Mouse (Mus musculus) liver, embryonic 11.5 days (tissue): ENCODE measurements around the gene Zfp202. TPM values are rescaled to one million over a fixed set of nuclear protein-coding genes. Genes with fewer than 3 reads are reported as not detected.

Experiments
- ATAC-seq: fragments of 200-750 bp; cut with Nextera tagmentation; replicated peaks from 2 replicates; pipeline ENCODE4 v1.8.0; 2017; ENCODE audit warnings: moderate number of reproducible peaks, mild to moderate bottlenecking, moderate TSS enrichment, moderate library complexity; ENCODE audit not compliant: low FRiP score
- DNase-seq: peaks from one replicate; pipeline ENCODE4 v3.0.0-alpha.2; 2017; ENCODE audit warnings: low spot score
- H3K27ac ChIP-seq: fragments of 300-500 bp; sonication (generic); 2 replicates; pipeline ENCODE4 v1.5.1; 2014; ENCODE audit warnings: mild to moderate bottlenecking, low read depth, low read length, control low read depth
- H3K27me3 ChIP-seq: fragments of 300-500 bp; sonication (generic); replicated peaks from 2 replicates; pipeline ENCODE4 v1.6.1; 2014; ENCODE audit warnings: low read length, mixed read lengths; ENCODE audit not compliant: control insufficient read depth, insufficient read depth
- H3K36me3 ChIP-seq: fragments of 300-500 bp; sonication (generic); 2 replicates; pipeline ENCODE4 v1.6.1; 2014; ENCODE audit warnings: mild to moderate bottlenecking, low read length, moderate library complexity, mixed read lengths; ENCODE audit not compliant: control insufficient read depth, insufficient read depth
- H3K4me1 ChIP-seq: fragments of 300-500 bp; sonication (generic); replicated peaks from 2 replicates; pipeline ENCODE4 v1.6.1; 2014; ENCODE audit warnings: low read length, mixed read lengths; ENCODE audit not compliant: control insufficient read depth, insufficient read depth
- H3K4me2 ChIP-seq: fragments of 300-500 bp; sonication (generic); 2 replicates; pipeline ENCODE4 v1.6.1; 2014; ENCODE audit warnings: mild to moderate bottlenecking, control low read depth, moderate library complexity
- H3K4me3 ChIP-seq: fragments of 300-500 bp; sonication (generic); 2 replicates; pipeline ENCODE4 v1.5.1; 2014; ENCODE audit warnings: low read depth, low read length, control low read depth
- H3K9ac ChIP-seq: fragments of 300-500 bp; sonication (generic); 2 replicates; pipeline ENCODE4 v1.6.1; 2014; ENCODE audit warnings: low read depth, low read length, control low read depth
- H3K9me3 ChIP-seq: fragments of 300-500 bp; sonication (generic); 2 replicates; pipeline ENCODE4 v1.6.1; 2016; ENCODE audit warnings: low read length, inconsistent platforms, mixed read lengths; ENCODE audit not compliant: control insufficient read depth
- WGBS: fragments of 180-500 bp; shearing (Covaris S2); extraction: QIAGEN DNeasy Blood & Tissue Kit; methylation state at CpG from one replicate; pipeline ENCODE4 v1.1.7; 2014; 5-methylcytosine and 5-hydroxymethylcytosine counted together
- polyA plus RNA-seq: library from polyadenylated mRNA; unstranded; fragments of >200 nt; fragmentation: Nextera tagmentation; extraction: Ambion mirVana; gene quantifications from 2 replicates; pipeline ENCODE4 v1.2.1, GENCODE M21; 2014

Zfp202 gene
- polyA plus RNA-seq, 1 experiment from 2014 or later: 3.4 TPM

DNA sequence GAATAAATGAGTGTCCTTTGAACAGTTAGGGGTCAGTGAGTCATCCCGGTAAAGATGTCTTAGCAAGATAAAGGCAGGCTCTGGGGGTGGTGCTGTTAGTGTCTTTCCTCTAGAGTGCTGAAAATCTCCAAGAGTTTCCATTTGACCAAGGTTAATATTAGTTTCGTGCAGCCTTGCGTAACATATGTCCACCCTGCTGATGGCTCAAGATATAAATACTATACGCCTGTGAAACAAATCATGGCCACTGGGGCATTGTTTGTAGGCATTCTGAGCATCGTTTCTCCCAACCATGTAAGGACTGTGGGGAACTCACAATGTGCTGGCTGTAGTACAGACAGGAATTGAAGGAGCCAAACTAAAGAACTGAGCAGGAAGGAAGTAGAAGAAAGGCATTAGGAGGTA is 14.4 kb downstream of the Zfp202 start:
- peaks cover 19% of the 10 kb centered on the region; the same call in 1 of the 2 replicates for H3K36me3 ChIP-seq
- no peak overlapping the region for H3K9ac ChIP-seq
- H3K4me3 ChIP-seq: no peak overlapping the region
- H3K27me3 ChIP-seq: no peaks in the 10 kb centered on the region
- H3K9me3 ChIP-seq: no peaks in the 10 kb centered on the region
- WGBS: 65% methylated on average over 5 of the region's 5 CpGs
- DNase-seq: no peak
- H3K4me2 ChIP-seq: no peak overlapping the region
- no peaks in the 10 kb centered on the region for H3K4me1 ChIP-seq
- no peak for ATAC-seq
- no peak overlapping the region for H3K27ac ChIP-seq

DNA sequence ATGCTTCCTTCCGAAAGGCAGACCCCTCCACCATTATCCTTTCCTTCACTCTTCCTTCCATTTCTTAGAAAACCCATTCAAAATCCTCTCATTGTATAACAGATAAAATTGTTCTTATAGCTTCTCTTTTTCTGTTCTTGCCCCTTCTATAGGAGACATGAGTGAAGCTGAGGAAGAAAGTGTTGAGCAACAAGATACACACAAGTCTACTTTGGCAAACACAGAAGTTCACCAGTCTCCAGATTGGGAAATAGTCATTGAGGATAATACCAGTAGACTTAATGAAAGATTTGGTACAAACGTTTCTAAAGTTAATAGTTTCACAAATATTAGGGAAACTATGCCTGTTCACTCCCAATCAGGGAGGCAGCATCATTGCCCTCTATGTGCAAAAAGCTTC is 18.6 kb downstream of the Zfp202 start:
- H3K9ac ChIP-seq: no peak overlapping the region
- ATAC-seq: no peak
- no peak for DNase-seq
- no peak overlapping the region for H3K27ac ChIP-seq
- peaks cover 25% of the 10 kb centered on the region; the same call in 1 of the 2 replicates for H3K36me3 ChIP-seq
- H3K27me3 ChIP-seq: no peaks in the 10 kb centered on the region
- no peaks in the 10 kb centered on the region for H3K4me1 ChIP-seq
- no peak overlapping the region for H3K4me3 ChIP-seq
- H3K9me3 ChIP-seq: no peaks in the 10 kb centered on the region
- 92% methylated on average over 2 of the region's 2 CpGs for WGBS
- H3K4me2 ChIP-seq: no peak overlapping the region

DNA sequence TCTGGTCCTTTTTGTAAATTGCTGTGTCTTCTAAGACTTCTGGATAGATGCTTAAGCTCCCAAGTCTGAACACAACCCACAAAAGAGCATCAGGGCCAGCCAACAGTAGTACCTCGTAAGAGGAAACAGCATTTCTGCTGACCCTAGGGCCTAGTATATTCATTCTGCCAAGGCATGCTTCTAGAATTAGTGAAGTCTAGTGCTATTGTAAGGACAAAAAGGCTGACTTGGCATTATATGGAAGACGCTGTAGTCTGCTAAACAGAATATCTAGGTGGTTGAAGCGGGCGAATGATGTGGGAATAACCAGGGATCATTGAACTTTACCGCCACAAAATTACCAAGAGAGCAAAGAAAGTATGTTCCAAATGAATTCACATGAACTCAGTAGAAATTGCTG is 21.9 kb downstream of the Zfp202 start:
- H3K27ac ChIP-seq: no peak overlapping the region
- no peaks in the 10 kb centered on the region for H3K27me3 ChIP-seq
- peaks cover 15% of the 10 kb centered on the region; the same call in 1 of the 2 replicates for H3K36me3 ChIP-seq
- H3K4me2 ChIP-seq: no peak overlapping the region
- no peak overlapping the region for H3K9ac ChIP-seq
- no peaks in the 10 kb centered on the region for H3K9me3 ChIP-seq
- ATAC-seq (no peak), DNase-seq (no peak)
- no peaks in the 10 kb centered on the region for H3K4me1 ChIP-seq
- WGBS: 89% methylated on average over 5 of the region's 5 CpGs
- H3K4me3 ChIP-seq: no peak overlapping the region

DNA sequence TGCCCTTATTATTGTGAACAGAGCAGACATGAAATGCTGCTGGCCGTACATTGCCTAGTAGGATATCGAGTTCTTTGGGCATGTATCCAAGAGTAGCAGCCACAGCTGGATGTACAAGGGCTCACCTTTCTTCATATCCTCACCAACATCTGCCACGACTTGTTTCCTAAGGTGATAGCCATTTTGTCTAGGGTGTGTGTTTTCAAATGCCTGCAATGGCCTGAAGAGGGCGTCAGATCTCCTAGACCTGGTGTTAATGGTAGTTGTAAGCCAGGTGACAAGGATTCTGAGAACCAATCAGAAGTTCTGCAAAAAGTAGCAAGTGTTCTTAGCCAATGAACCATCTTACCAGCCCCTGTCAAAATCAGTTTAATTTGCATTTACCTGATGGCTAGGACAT is 24.5 kb downstream of the Zfp202 start:
- Histone ChIP-seq H3K27me3 (no peaks in the 10 kb centered on the region), H3K4me3 (no peak overlapping the region), H3K36me3 (peaks cover 6% of the 10 kb centered on the region; the same call in 1 of the 2 replicates), H3K4me2 (no peak overlapping the region), H3K9me3 (no peaks in the 10 kb centered on the region), H3K27ac (no peak overlapping the region), H3K4me1 (no peaks in the 10 kb centered on the region), H3K9ac (no peak overlapping the region)
- DNase-seq: no peak
- no peak for ATAC-seq
- WGBS: 78% methylated on average over 4 of the region's 4 CpGs

DNA sequence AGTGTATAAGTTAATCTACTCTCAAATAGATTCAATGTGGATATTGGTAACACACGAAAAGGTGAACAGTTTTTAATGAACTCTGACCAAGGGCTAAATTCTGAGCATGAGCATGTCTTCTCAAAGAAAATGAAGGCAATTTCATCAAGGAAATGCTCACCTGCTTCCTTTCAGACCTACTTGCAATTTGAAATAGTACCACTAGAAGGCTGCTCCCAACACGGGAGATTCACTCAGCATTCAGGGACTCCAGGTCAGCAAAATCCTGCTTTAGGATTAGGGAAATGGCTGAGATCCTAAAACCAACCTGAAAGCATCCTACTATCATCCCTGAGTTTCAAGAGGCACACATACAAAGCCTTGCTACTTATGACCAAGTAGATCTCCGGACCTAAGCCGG is 32.2 kb downstream of the Zfp202 start:
- H3K36me3 ChIP-seq: no peaks in the 10 kb centered on the region
- no peak for DNase-seq
- ATAC-seq: no peak

DNA sequence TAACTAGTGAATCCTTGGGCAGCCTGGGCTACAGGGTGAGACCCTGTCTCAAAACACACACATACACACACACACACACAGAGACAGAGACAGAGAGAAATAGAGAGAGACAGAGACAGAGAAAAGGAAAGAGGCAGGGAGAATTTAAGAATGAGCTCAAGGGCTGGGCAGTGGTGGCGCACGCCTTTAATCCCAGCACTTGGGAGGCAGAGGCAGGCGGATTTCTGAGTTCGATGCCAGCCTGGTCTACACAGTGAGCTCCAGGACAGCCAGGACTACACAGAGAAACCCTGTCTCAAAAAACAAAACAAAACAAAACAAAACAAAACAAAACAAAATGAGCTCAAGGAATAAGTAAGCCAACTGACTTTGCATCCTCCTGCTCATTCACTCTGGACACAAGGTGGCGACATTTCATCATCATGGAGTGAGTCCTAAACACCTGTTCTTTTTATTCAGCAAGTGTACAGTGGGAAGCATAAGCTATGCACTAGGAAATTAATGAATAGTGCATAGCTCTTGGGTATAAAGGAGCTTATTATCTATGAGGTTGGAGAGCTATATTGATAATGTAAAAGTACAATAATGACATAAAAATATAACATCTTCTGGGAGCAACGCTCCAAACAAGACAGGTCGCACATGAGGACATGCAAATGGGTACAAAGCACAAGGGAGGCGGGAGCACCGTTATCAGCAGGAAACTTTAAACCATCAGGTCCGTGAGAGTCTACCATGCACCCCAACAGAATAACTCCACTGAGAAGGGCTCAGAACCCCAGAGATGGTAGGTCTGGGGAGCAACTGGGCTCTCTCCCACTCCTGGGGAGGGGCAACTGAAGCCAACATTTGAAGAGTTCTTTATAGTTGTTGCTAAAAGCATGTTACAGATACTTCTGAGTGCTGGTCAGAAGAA is 36.0 kb downstream of the Zfp202 start:
- Histone ChIP-seq H3K9me3 (no peaks in the 10 kb centered on the region), H3K36me3 (no peaks in the 10 kb centered on the region), H3K27me3 (no peaks in the 10 kb centered on the region), H3K4me2 (no peak overlapping the region), H3K4me3 (no peak overlapping the region), H3K9ac (no peak overlapping the region), H3K4me1 (no peaks in the 10 kb centered on the region), H3K27ac (no peak overlapping the region)
- ATAC-seq (no peak; the same call in 1 of the 2 replicates), DNase-seq (no peak)
- 61% methylated on average over 10 of the region's 10 CpGs for WGBS

More for the DNA sequence above, 32.2 kb downstream of the Zfp202 start:
- Histone ChIP-seq H3K27ac (no peak overlapping the region), H3K9me3 (no peaks in the 10 kb centered on the region), H3K9ac (no peak overlapping the region), H3K4me3 (no peak overlapping the region), H3K4me2 (no peak overlapping the region), H3K27me3 (no peaks in the 10 kb centered on the region), H3K4me1 (no peaks in the 10 kb centered on the region)
- WGBS: 60% methylated on average over 4 of the region's 4 CpGs

DNA sequence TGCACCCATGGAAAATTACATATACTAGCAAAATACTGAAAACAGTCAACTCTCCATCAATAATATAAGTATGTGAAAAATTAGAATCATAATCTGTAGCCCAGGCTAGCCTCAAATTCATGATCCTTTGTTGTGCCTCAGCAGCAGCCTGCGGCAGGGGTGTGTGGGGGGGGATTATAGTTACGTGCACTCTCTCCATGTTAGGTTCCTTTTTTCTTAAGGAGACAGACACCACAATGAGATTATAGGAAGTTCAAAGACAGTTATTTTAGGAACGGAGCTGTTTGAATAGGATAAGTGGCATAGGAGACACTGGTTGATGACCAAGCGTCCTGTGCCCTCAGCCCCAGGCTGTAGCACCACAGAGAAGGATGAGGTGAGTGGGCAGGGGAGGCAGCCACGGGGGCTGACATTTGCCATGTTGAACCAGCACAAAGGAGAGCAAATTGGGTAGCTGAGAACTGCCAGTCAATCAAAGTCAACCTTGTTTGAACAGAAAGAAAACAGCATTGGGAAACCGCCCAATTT is 36.8 kb downstream of the Zfp202 start:
- no peak for DNase-seq

DNA sequence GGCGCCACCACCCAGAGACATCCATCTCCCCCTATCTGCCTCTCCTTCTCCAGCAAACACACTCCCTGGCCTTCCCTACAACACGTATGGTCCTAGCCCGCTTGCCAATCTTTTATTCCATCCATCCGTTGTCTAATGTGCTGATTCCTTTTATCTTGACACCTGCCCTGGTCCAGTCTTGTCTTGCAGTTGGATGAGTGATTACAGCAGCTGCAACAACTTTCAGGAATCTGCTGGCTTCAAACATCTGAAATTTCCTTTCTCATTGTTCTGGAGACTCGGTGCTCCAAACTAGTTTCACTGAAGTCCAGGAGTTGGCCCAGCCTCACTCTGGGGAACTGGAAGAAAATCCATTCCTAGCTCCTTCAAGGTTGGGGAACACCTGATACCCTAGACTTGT is 37.4 kb downstream of the Zfp202 start:
- no peak overlapping the region for H3K4me2 ChIP-seq
- no peaks in the 10 kb centered on the region for H3K9me3 ChIP-seq
- H3K4me1 ChIP-seq: no peaks in the 10 kb centered on the region
- DNase-seq (no peak), ATAC-seq (no peak; the same call in 1 of the 2 replicates)
- H3K27me3 ChIP-seq: no peaks in the 10 kb centered on the region
- 70% methylated on average over 5 of the region's 5 CpGs for WGBS
- no peak overlapping the region for H3K4me3 ChIP-seq
- no peak overlapping the region for H3K9ac ChIP-seq
- H3K36me3 ChIP-seq: no peaks in the 10 kb centered on the region
- no peak overlapping the region for H3K27ac ChIP-seq

More for the DNA sequence above, 36.8 kb downstream of the Zfp202 start:
- WGBS: 35% methylated on average over 6 of the region's 6 CpGs
- ATAC-seq: no peak
- H3K4me1 ChIP-seq: no peaks in the 10 kb centered on the region
- H3K27me3 ChIP-seq: no peaks in the 10 kb centered on the region
- H3K9ac ChIP-seq: no peak overlapping the region
- H3K27ac ChIP-seq: no peak overlapping the region
- H3K36me3 ChIP-seq: no peaks in the 10 kb centered on the region
- no peak overlapping the region for H3K4me2 ChIP-seq
- H3K4me3 ChIP-seq: no peak overlapping the region
- H3K9me3 ChIP-seq: no peaks in the 10 kb centered on the region

DNA sequence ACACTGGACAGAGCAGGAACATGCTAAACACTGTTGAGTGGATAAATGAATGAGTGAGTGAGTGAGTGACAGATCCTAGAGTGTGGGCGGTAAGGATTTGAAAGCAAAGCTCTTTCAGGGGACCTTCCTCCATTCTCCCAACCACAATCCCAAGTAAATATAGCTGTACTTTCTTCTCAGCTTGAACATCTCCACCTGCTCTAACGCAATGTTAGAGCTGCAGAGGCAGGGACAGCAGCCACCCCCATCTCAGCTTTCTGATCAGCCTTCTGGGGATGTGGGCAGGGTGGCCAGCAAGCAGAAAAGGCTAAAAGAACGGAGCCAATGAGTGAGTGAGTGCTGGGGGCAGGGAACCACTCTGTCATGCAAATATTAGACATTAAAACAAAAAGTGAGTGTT is 38.9 kb downstream of the Zfp202 start:
- no peak overlapping the region for H3K9ac ChIP-seq
- H3K4me3 ChIP-seq: no peak overlapping the region
- H3K27ac ChIP-seq: no peak overlapping the region
- no peaks in the 10 kb centered on the region for H3K36me3 ChIP-seq
- no peaks in the 10 kb centered on the region for H3K4me1 ChIP-seq
- ATAC-seq (no peak), DNase-seq (no peak)
- no peaks in the 10 kb centered on the region for H3K9me3 ChIP-seq
- H3K27me3 ChIP-seq: no peaks in the 10 kb centered on the region
- H3K4me2 ChIP-seq: no peak overlapping the region
- WGBS: 75% methylated on average over 3 of the region's 3 CpGs
